Mouse (Mus musculus) heart, embryonic 16.5 days (tissue): ENCODE measurements around the gene Sntb2. TPM values are rescaled to one million over a fixed set of nuclear protein-coding genes. Genes with fewer than 3 reads are reported as not detected.

Source experiments
- ATAC-seq: fragments of 200-750 bp; cut with Nextera tagmentation; replicated peaks from 2 replicates; pipeline ENCODE4 v1.8.0; 2017; ENCODE audit warnings: moderate number of reproducible peaks; ENCODE audit not compliant: insufficient read depth, low FRiP score; ENCODE audit errors: extremely low read depth
- H3K27ac ChIP-seq: fragments of 300-500 bp; sonication (generic); 2 replicates; pipeline ENCODE4 v1.5.1; 2014; ENCODE audit warnings: mild to moderate bottlenecking, low read length, control low read depth, moderate library complexity
- H3K27me3 ChIP-seq: fragments of 300-500 bp; sonication (generic); 2 replicates; pipeline ENCODE4 v1.6.1; 2014; ENCODE audit warnings: low read length, mixed read lengths; ENCODE audit not compliant: control insufficient read depth, insufficient read depth
- H3K36me3 ChIP-seq: fragments of 300-500 bp; sonication (generic); 2 replicates; pipeline ENCODE4 v1.6.1; 2014; ENCODE audit not compliant: control insufficient read depth, insufficient read depth
- H3K4me1 ChIP-seq: fragments of 300-500 bp; sonication (generic); 2 replicates; pipeline ENCODE4 v1.6.1; 2014; ENCODE audit warnings: low read length, mixed read lengths; ENCODE audit not compliant: control insufficient read depth, insufficient read depth
- H3K4me2 ChIP-seq: fragments of 300-500 bp; sonication (generic); 2 replicates; pipeline ENCODE4 v1.6.1; 2014; ENCODE audit warnings: low read depth, mild to moderate bottlenecking, control low read depth, low read length
- H3K4me3 ChIP-seq: fragments of 300-500 bp; sonication (generic); 2 replicates; pipeline ENCODE4 v1.5.1; 2014; ENCODE audit warnings: mild to moderate bottlenecking, control low read depth, low read length
- H3K9ac ChIP-seq: fragments of 300-500 bp; sonication (generic); 2 replicates; pipeline ENCODE4 v1.6.1; 2014; ENCODE audit warnings: low read length, control low read depth
- H3K9me3 ChIP-seq: fragments of 300-500 bp; sonication (generic); replicated peaks from 2 replicates; pipeline ENCODE4 v1.6.1; 2016; ENCODE audit warnings: low read length; ENCODE audit not compliant: control insufficient read depth
- WGBS: fragments of 180-500 bp; shearing (Covaris S2); extraction: QIAGEN DNeasy Blood & Tissue Kit; methylation state at CpG from one replicate; pipeline ENCODE4 v1.1.7; 2014; 5-methylcytosine and 5-hydroxymethylcytosine counted together
- polyA plus RNA-seq: library from polyadenylated mRNA; unstranded; fragments of >200 nt; fragmentation: Nextera tagmentation; extraction: Ambion mirVana; gene quantifications from 2 replicates; pipeline ENCODE4 v1.2.1, GENCODE M21; 2015

Sntb2 gene
- polyA plus RNA-seq: 11.7 and 12.4 TPM in 2 replicates

DNA sequence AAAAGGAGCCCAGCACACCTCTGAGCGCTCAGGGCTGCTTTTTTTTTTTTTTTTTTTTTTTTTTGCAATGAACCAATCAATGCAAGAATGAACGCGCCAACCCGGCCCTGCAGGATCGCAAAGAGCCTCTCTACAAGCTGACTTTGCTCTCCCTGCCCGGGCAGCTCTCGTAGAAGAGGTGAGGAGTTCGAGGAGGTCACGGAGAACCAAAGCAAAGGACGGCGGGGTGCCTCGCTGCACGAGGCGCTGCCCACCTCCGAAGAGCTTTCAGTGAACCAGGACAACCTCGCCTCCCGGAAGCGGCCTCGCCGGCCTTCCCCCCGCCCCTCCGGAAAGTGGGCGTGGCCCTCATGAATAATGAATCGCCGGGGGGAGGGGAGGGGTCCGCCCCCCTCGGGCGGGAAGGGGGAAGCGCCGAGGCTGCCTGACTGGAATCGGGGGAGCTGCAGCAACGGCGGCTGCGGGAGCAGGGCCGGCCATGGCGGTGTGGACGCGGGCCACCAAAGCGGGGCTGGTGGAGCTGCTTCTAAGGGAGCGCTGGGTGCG is at the start of gene Sntb2:
Gene Sntb2 (plus strand): TSS at position 427 of the 546 bp plus-strand sequence.
- peak within 1 kb of the TSS; percentile 87 for H3K27ac ChIP-seq
- no peaks in the 10 kb centered on the region for H3K9me3 ChIP-seq
- WGBS: under 1% methylated on average over 37 of the region's 41 CpGs
- peaks cover 21% of the 10 kb centered on the region for H3K4me1 ChIP-seq
- peak within 1 kb of the TSS; percentile 94 for H3K9ac ChIP-seq
- ATAC-seq: peak; percentile 83
- H3K36me3 ChIP-seq: no peaks in the 10 kb centered on the region
- H3K4me3 ChIP-seq: peak within 1 kb of the TSS; percentile 78
- peak within 1 kb of the TSS; percentile 80 for H3K4me2 ChIP-seq
- H3K27me3 ChIP-seq: no peaks in the 10 kb centered on the region

DNA sequence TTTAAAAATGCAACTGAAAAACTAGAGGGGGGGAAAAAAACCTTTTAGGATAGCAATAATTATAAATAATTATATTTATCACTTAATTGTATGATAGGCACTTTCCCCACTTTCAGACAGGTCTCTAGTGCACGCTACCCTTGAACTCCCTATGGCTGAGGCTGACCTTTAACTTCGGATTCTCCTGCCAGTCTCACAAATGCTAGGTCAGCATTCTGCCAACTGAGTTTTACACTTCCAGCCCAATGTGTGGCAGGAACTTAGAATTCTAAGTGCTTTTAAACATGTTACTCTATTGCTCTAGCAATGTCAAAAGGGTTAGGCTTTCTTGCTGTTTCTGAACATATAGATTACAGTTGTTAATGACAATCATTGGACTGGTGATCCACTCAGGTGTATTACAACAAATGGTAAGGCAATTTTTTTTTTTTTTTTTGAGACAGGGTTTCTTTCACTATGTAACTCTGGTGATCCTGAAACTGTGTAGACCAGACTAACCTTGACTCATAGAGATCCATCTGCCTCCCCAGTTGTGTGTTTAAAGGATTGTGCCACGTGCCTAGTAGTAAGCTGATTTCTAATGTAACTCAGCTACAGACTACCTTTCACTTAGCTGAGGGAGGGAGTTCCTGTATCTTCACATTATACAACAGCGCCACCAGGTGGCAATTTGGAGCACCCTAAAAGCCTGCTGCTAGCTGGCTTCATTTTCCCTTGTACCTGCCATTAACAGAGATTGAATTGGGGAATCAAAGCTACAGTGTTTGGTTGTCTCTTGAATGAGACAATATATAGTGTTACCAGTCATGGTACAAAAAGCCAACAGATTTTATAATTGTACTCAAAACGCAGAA is 48.0 kb upstream of the Sntb2 start:
- peaks cover 24% of the 10 kb centered on the region for H3K4me1 ChIP-seq
- H3K9me3 ChIP-seq: no peaks in the 10 kb centered on the region
- peaks cover 23% of the 10 kb centered on the region for H3K36me3 ChIP-seq
- no peaks in the 10 kb centered on the region for H3K27me3 ChIP-seq
- H3K27ac ChIP-seq: no peak overlapping the region
- 36% methylated on average over 5 of the region's 5 CpGs for WGBS
- no peak overlapping the region for H3K4me2 ChIP-seq
- H3K9ac ChIP-seq: no peak overlapping the region
- H3K4me3 ChIP-seq: no peak overlapping the region
- peak; percentile 63; the same call in 1 of the 2 replicates for ATAC-seq

DNA sequence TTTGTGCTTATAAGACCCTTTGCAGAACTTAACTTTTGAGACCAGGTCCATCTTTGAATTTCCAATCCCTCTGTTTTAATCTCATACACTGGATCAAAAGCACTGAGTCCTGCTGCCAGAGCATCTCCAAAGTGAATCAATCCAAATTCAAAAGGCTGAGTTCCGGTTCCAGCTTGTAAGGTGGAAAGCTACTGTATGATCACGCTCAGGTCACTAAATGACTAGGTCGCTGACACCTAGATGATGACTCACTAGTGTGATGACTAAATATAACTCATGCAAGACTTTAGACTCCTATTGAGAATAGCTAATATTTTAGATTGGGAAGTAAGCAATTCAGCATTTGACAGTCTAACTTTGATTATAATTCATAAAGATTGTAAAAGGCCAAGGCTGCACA is 46.7 kb upstream of the Sntb2 start:
- Histone ChIP-seq H3K9ac (no peak overlapping the region), H3K27ac (no peak overlapping the region), H3K27me3 (no peaks in the 10 kb centered on the region), H3K4me1 (peaks cover 24% of the 10 kb centered on the region), H3K4me3 (no peak overlapping the region), H3K9me3 (no peaks in the 10 kb centered on the region), H3K4me2 (no peak overlapping the region), H3K36me3 (peaks cover 14% of the 10 kb centered on the region)
- no peak for ATAC-seq
- 50% methylated on average over 3 of the region's 3 CpGs for WGBS

- peak overlapping the region; percentile 92 for H3K9ac ChIP-seq
- peak overlapping the region; percentile 91 for H3K4me3 ChIP-seq
- peak overlapping the region; percentile 97 for H3K27ac ChIP-seq
- peak overlapping the region; percentile 84 for H3K4me2 ChIP-seq
- WGBS: 1% methylated on average over 15 of the region's 15 CpGs
- H3K4me1 ChIP-seq: peaks cover 37% of the 10 kb centered on the region
- ATAC-seq: no peak; the same call in 1 of the 2 replicates
- peaks cover 13% of the 10 kb centered on the region for H3K36me3 ChIP-seq
- H3K9me3 ChIP-seq: no peaks in the 10 kb centered on the region
- H3K27me3 ChIP-seq: no peaks in the 10 kb centered on the region
These were observed 43.2 kb upstream of the Sntb2 start for GRCm38 (mm10) chr8:106892210-106892805.

- H3K4me3 ChIP-seq: peak overlapping the region; percentile 91
- 1% methylated on average over 50 of the region's 57 CpGs for WGBS
- H3K4me2 ChIP-seq: peak overlapping the region; percentile 84
- H3K4me1 ChIP-seq: peaks cover 35% of the 10 kb centered on the region
- peak overlapping the region; percentile 97 for H3K27ac ChIP-seq
- peak; percentile 69 for ATAC-seq
- peaks cover 15% of the 10 kb centered on the region for H3K36me3 ChIP-seq
- peak overlapping the region; percentile 92 for H3K9ac ChIP-seq
- H3K27me3 ChIP-seq: no peaks in the 10 kb centered on the region
- H3K9me3 ChIP-seq: no peaks in the 10 kb centered on the region
These were observed 42.6 kb upstream of the Sntb2 start for GRCm38 (mm10) chr8:106892806-106893451.

DNA sequence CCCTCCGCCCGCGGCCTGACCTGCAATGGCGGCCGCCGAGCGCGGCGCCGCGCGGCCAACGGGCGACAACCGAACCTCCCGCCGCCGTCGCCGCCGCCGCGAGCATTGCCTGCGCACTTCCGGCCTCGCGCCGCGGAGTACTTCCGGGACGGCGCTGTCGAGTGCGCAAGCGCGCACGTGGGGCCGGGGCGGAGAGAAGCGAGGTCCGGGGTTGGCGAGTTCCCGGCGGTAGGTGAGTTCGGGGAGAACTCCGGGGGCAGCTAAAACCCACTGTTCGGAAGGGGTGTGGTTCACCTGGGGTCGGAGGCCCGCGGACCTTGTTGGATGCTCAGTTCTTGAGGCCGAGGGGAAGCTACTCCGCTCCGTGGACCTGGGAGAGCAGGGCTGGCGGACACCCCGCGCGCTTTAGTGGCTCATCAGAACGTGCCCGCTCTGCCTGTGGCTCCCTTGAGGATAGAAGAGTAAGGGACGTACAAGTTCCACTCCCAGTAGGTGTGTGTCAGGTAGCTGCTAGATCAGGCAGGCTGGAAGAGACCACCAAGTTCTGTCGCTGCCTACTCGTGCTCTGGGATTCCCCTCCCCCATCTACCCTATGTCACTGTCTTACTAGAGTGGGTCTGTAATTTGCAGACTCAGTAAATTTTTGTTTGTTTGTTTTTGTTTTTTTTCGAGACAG is 41.9 kb upstream of the Sntb2 start, which contains the start of gene Utp4:
Gene Utp4 (plus strand): TSS at position 156 of the 676 bp plus-strand sequence.
- H3K27me3 ChIP-seq: no peaks in the 10 kb centered on the region
- peak within 1 kb of the TSS; percentile 91 for H3K4me3 ChIP-seq
- H3K9ac ChIP-seq: peak within 1 kb of the TSS; percentile 92
- H3K4me1 ChIP-seq: peaks cover 33% of the 10 kb centered on the region
- WGBS: under 1% methylated on average over 63 of the region's 63 CpGs
- peak; percentile 94 for ATAC-seq
- peak within 1 kb of the TSS; percentile 84 for H3K4me2 ChIP-seq
- H3K27ac ChIP-seq: peak within 1 kb of the TSS; percentile 97
- H3K36me3 ChIP-seq: peaks cover 18% of the 10 kb centered on the region
- no peaks in the 10 kb centered on the region for H3K9me3 ChIP-seq

- Histone ChIP-seq H3K36me3 (peaks cover 49% of the 10 kb centered on the region), H3K27me3 (no peaks in the 10 kb centered on the region), H3K9me3 (no peaks in the 10 kb centered on the region), H3K27ac (no peak overlapping the region), H3K4me2 (no peak overlapping the region), H3K9ac (no peak overlapping the region), H3K4me1 (peaks cover 8% of the 10 kb centered on the region), H3K4me3 (no peak overlapping the region)
- no peak for ATAC-seq
- WGBS: 83% methylated on average over 5 of the region's 5 CpGs
These were observed 36.1 kb upstream of the Sntb2 start for GRCm38 (mm10) chr8:106899473-106899872.

- Histone ChIP-seq H3K27ac (no peak overlapping the region), H3K9ac (no peak overlapping the region), H3K4me2 (no peak overlapping the region), H3K27me3 (no peaks in the 10 kb centered on the region), H3K36me3 (peaks cover 46% of the 10 kb centered on the region), H3K4me3 (no peak overlapping the region), H3K9me3 (no peaks in the 10 kb centered on the region), H3K4me1 (no peaks in the 10 kb centered on the region)
- WGBS: 88% methylated on average over 17 of the region's 17 CpGs
- ATAC-seq: no peak
These were observed 29.6 kb upstream of the Sntb2 start for GRCm38 (mm10) chr8:106905727-106906480.
